8 mouse cellular contexts compared by ENCODE assay signal in genomic region chr6:114282469-114283277, GRCm38 (mm10). TPM values are rescaled to one million over a fixed set of nuclear protein-coding genes. Genes with fewer than 3 reads are reported as not detected.
DNase-seq lines count a peak whose midpoint lies in the region; ATAC-seq and TF ChIP-seq lines count a peak whose summit lies in the region.

Slc6a1 (plus strand) TSS chr6:114282635.

- H3K4me2 ChIP-seq in kidney, embryonic 16.5 days (replicated peaks; ENCODE audit: low read depth, low read length) = peak within 1 kb of the TSS; percentile 34; the same call in 1 of the 2 replicates
- peak within 1 kb of the TSS; percentile 56 for H3K4me2 ChIP-seq in limb, embryonic 13.5 days (replicated peaks)
- peak within 1 kb of the TSS; percentile 62 for H3K4me2 ChIP-seq in midbrain, embryonic 15.5 days

- no peaks in the 10 kb centered on the region for H3K36me3 ChIP-seq in kidney, embryonic 16.5 days (ENCODE audit: insufficient read depth, low read length)
- no peaks in the 10 kb centered on the region for H3K36me3 ChIP-seq in limb, embryonic 13.5 days
- H3K36me3 ChIP-seq in midbrain, embryonic 15.5 days (replicated peaks) = no peaks in the 10 kb centered on the region
- no peaks in the 10 kb centered on the region for H3K36me3 ChIP-seq in testis, adult 2 months (ENCODE audit: control insufficient read depth, insufficient read depth, low read length)

- DNase-seq in cerebellum, adult 11 months = peak; percentile 34
- DNase-seq in cerebellum, adult 8-10 months = no peak
- DNase-seq in cerebellum, adult 9-11 months = peak; percentile 48
- peak; percentile 71 to 78 for DNase-seq in frontal cortex, postnatal 10 days (ENCODE audit: low spot score in 2 of 2)

- peak; percentile 93 for ATAC-seq in kidney, embryonic 16.5 days (ENCODE audit: low FRiP score, low TSS enrichment)
- ATAC-seq in limb, embryonic 13.5 days (ENCODE audit: low FRiP score, low read depth) = peak; percentile 86
- ATAC-seq in midbrain, embryonic 15.5 days (replicated peaks) = peak; percentile 91

- H3K27ac ChIP-seq in kidney, embryonic 16.5 days (ENCODE audit: low read length) = no peak within 1 kb of the TSS
- no peak within 1 kb of the TSS for H3K27ac ChIP-seq in limb, embryonic 13.5 days
- H3K27ac ChIP-seq in midbrain, embryonic 15.5 days = peak within 1 kb of the TSS; percentile 81
- H3K27ac ChIP-seq in testis, adult 2 months (ENCODE audit: control insufficient read depth, insufficient read depth, low read depth, low read length) = no peak within 1 kb of the TSS

- peak within 1 kb of the TSS; percentile 13 for H3K4me3 ChIP-seq in kidney, embryonic 16.5 days (ENCODE audit: low read length)
- H3K4me3 ChIP-seq in limb, embryonic 13.5 days = peak within 1 kb of the TSS; percentile 23
- H3K4me3 ChIP-seq in midbrain, embryonic 15.5 days = peak within 1 kb of the TSS; percentile 78
- H3K4me3 ChIP-seq in testis, adult 2 months (ENCODE audit: control insufficient read depth, low read depth, low read length) = peak within 1 kb of the TSS; percentile 46

- no peak for TF ChIP-seq POLR2A in testis, adult 2 months (IDR thresholded peaks at IDR 0.05; ENCODE audit: control insufficient read depth, low read depth, low read length)

- peaks cover 72% of the 10 kb centered on the region for H3K27me3 ChIP-seq in kidney, embryonic 16.5 days (ENCODE audit: insufficient read depth, low read length)
- H3K27me3 ChIP-seq in limb, embryonic 13.5 days = peaks cover 97% of the 10 kb centered on the region
- H3K27me3 ChIP-seq in midbrain, embryonic 15.5 days (replicated peaks) = no peaks in the 10 kb centered on the region
- H3K27me3 ChIP-seq in testis, adult 2 months (ENCODE audit: control insufficient read depth, insufficient read depth, low read length) = no peaks in the 10 kb centered on the region

- no peak for TF ChIP-seq CTCF in testis, adult 2 months (IDR thresholded peaks at IDR 0.05; ENCODE audit: control insufficient read depth, insufficient read depth, insufficient replicate concordance, low read depth, low read length)

- WGBS in kidney, embryonic 16.5 days = 1% methylated on average over 50 of the region's 51 CpGs
- 3% methylated on average over 48 of the region's 51 CpGs for WGBS in limb, embryonic 13.5 days
- WGBS in midbrain, embryonic 15.5 days = 0% methylated on average over 45 of the region's 51 CpGs

- no peaks in the 10 kb centered on the region for H3K9me3 ChIP-seq in kidney, embryonic 16.5 days (ENCODE audit: low read length)
- H3K9me3 ChIP-seq in limb, embryonic 13.5 days = peaks cover 4% of the 10 kb centered on the region; the same call in 1 of the 2 replicates
- no peaks in the 10 kb centered on the region for H3K9me3 ChIP-seq in midbrain, embryonic 15.5 days

- no peaks in the 10 kb centered on the region for H3K4me1 ChIP-seq in kidney, embryonic 16.5 days (ENCODE audit: insufficient read depth, low read length)
- peaks cover 5% of the 10 kb centered on the region; the same call in 1 of the 2 replicates for H3K4me1 ChIP-seq in limb, embryonic 13.5 days
- peaks cover 53% of the 10 kb centered on the region for H3K4me1 ChIP-seq in midbrain, embryonic 15.5 days
- peaks cover 3% of the 10 kb centered on the region; the same call in 1 of the 2 replicates for H3K4me1 ChIP-seq in testis, adult 2 months (ENCODE audit: control insufficient read depth, insufficient read depth, low read length)

- H3K9ac ChIP-seq in kidney, embryonic 16.5 days (replicated peaks; ENCODE audit: low read length) = no peak within 1 kb of the TSS
- peak within 1 kb of the TSS; percentile 25; the same call in 1 of the 2 replicates for H3K9ac ChIP-seq in limb, embryonic 13.5 days
- peak within 1 kb of the TSS; percentile 85 for H3K9ac ChIP-seq in midbrain, embryonic 15.5 days

RNA-seq across cellular contexts. Expression of gene Slc6a1, which starts in this region (rescaled TPM):
- polyA plus RNA-seq in kidney, embryonic 16.5 days (2015; fragmentation: Nextera tagmentation; extraction: Ambion mirVana) = 0.16 and 0.17 TPM in 2 replicates
- polyA plus RNA-seq in limb, embryonic 13.5 days (2015; fragmentation: Nextera tagmentation; extraction: Ambion mirVana) = 0.23 and 0.51 TPM in 2 replicates
- polyA plus RNA-seq in midbrain, embryonic 15.5 days (2015; fragmentation: Nextera tagmentation; extraction: Ambion mirVana) = 145 and 155 TPM in 2 replicates
- polyA plus RNA-seq in testis, adult 2 months (2012; rRNA removed) = 0.19 and 0.27 TPM in 2 replicates

Comparison
In these comparisons a context has a peak if more than half of its experiments do, and no peak if none do; other contexts are left out.
1. RNA of gene Slc6a1 (polyA plus RNA-seq): 145 to 155 TPM in midbrain, embryonic 15.5 days; 0.19 to 0.27 TPM in testis, adult 2 months, 0.23 to 0.51 TPM in limb, embryonic 13.5 days and 0.16 to 0.17 TPM in kidney, embryonic 16.5 days; every median in the first group is over 10 times any median in the second.
2. Peak in ATAC-seq, H3K4me3 ChIP-seq and H3K4me2 ChIP-seq in kidney, embryonic 16.5 days; RNA of the gene not detected or under 1 TPM.
3. Peak in ATAC-seq, H3K4me3 ChIP-seq, H3K9ac ChIP-seq and H3K4me2 ChIP-seq in limb, embryonic 13.5 days; RNA of the gene not detected or under 1 TPM.
4. H3K4me3 ChIP-seq: peak in every context shown above with its lines; median percentile 78 in midbrain, embryonic 15.5 days; 46 in testis, adult 2 months; 23 in limb, embryonic 13.5 days; 13 in kidney, embryonic 16.5 days.
5. Peak in every context shown above with its lines, with median percentiles within 50 percentile points of each other: ATAC-seq and H3K4me2 ChIP-seq.